Mouse (Mus musculus): ENCODE results near the gene Rfc2. TPM values are rescaled to one million over a fixed set of nuclear protein-coding genes. Genes with fewer than 3 reads are reported as not detected.
A peak's percentile ranks its signal among the peaks of the same experiment; 100 is the strongest.

Gene Rfc2
- polyA plus RNA-seq, 1 experiment from 2014 or later: 228 TPM

DNA sequence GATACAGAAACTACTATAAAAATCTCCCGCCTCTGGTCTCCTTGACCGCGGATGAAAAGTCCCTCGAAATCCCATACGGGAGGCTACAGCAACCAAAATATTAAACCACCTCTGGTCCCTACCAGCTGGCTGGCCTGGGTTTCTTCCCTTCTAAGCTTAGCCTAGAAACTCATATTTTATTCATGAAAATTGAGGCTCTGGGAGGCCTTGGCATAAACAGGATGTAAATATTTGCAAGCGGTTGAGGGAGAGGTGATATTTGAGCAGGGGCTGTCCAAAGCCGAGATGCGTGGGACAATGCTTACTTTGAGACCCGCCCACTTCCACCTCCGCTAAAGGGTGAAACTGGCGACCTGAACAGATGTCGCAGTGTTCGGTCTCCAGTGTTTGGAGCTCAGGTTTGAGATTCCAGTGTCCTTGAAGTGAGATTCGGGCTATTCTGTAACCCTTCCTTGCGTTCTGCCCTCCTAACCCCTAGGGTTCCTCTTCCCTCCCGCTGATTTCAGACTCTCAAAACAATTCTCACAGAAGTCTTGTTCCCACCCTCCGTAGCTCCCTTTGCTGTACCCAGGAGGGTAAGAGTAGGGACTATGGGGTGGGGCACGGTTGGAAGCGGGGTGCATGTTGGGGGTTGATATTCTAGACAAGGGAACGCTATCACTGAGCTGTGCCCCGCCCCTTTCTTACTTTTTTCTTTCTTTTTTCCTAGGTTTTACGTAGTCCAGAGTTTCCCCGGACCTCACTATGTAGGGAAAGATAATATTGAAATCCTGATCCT lies 9.2 kb upstream of the Rfc2 start:
- no peaks in the 10 kb centered on the region for H3K9me3 ChIP-seq (replicated peaks)
- WGBS: 1% methylated on average over 23 of the region's 23 CpGs
- peak overlapping the region; percentile 64 for H3K9ac ChIP-seq
- H3K4me2 ChIP-seq (replicated peaks): peak overlapping the region; percentile 71
- no peaks in the 10 kb centered on the region for H3K27me3 ChIP-seq
- ATAC-seq (ENCODE audit: low FRiP score): peak; percentile 78
- peak overlapping the region; percentile 79 for H3K27ac ChIP-seq
- no peaks in the 10 kb centered on the region for H3K36me3 ChIP-seq
- H3K4me3 ChIP-seq: peak overlapping the region; percentile 43
- H3K4me1 ChIP-seq: peaks cover 15% of the 10 kb centered on the region

DNA sequence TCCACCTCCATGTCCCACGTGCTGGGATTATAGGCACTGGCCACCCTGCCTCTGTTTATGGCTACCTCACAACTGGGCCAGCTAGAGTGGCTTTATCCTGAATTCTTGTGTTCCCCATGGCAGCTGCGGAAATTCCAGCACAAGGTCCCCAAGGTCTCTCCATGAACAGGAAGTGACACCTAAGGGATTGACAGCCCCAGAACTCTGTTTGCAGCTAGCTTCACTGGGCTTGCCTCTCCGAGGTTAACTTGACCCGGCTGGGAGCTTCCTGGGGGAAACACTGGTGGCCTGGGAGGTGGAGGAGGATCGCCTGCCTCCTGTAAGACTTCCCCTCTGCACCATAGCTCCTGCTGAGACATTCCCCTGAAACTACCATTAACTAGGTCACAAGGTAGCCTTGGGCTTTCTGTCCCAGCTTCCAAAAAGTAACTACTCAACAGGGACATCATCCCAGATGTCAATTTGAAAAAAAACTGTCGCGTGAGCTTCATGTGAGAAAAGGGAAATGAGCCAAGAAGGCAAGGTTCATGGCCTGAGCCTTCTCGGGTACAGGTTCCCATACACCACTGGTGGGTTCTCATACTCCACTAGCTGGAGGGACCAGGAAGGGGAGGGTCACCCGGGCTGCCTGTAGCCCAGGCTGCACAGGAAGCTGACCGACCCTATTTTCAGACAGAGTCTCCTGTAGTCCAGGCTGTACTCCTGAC lies 8.5 kb upstream of the Rfc2 start:
- no peak overlapping the region; the same call in 1 of the 2 replicates for H3K9ac ChIP-seq
- peak overlapping the region; percentile 79 for H3K27ac ChIP-seq
- no peaks in the 10 kb centered on the region for H3K27me3 ChIP-seq
- WGBS: 42% methylated on average over 10 of the region's 10 CpGs
- ATAC-seq (ENCODE audit: low FRiP score): no peak
- peak overlapping the region; percentile 71 for H3K4me2 ChIP-seq (replicated peaks)
- H3K4me1 ChIP-seq: peaks cover 15% of the 10 kb centered on the region
- no peaks in the 10 kb centered on the region for H3K36me3 ChIP-seq
- peak overlapping the region; percentile 43 for H3K4me3 ChIP-seq
- no peaks in the 10 kb centered on the region for H3K9me3 ChIP-seq (replicated peaks)

DNA sequence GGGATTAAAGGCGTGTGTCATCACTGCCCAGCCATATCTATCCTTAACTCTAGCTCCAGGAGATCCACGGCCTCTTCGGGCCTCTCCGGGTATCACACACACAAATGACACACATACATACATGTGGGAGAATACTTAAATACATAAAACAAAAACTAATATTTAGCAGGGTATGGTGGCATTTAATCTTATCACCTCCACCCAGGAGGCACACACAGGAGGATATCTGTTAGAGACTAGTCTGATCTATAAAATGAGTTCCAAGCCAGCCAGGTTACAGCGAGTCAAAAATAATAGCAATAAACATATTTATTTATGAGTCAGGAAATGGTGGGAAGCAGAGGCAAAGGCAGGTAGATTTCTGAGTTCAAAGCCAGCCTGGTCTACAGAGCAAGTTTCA lies 5.3 kb upstream of the Rfc2 start:
- Histone ChIP-seq H3K27me3 (no peaks in the 10 kb centered on the region), H3K4me1 (peaks cover 15% of the 10 kb centered on the region), H3K9me3 (replicated peaks) (no peaks in the 10 kb centered on the region), H3K9ac (no peak overlapping the region), H3K27ac (no peak overlapping the region), H3K4me2 (replicated peaks) (no peak overlapping the region), H3K36me3 (no peaks in the 10 kb centered on the region), H3K4me3 (no peak overlapping the region)
- ATAC-seq (ENCODE audit: low FRiP score): no peak
- 94% methylated on average over 5 of the region's 5 CpGs for WGBS

DNA sequence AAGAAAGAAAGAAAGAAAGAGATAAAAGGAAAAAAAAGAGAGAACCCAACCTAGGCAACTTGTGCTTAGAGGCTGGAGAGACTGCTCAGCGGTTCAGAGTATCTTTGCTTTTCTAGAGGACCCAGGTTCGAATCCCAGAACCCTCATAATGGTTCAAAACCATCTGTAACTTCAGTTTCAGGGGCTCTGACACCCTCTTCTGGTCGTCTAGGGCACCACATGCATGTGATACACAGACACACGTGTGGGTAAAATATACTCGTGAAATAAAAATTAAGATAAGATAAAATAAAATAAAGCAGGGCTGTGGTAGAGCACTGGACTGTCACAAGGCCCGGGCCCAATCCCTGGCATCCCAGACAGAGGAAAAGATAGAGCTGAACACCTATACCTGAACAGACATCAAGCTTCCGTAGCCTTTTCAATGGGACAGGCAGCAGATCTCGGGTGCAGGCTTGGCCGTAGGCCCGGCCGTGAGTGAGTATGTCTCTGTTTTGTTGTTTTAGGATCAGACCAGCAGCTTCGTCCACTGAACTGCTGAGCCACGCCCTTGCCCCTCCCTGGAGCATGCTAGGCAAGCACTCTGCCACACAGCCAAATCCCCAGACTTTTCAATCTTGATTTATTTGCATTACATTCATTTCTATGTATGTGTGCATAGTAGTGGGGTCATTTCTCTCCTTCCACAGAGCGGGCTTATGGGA lies 4.5 kb upstream of the Rfc2 start:
- peaks cover 12% of the 10 kb centered on the region for H3K4me1 ChIP-seq
- H3K36me3 ChIP-seq: no peaks in the 10 kb centered on the region
- no peak overlapping the region for H3K9ac ChIP-seq
- H3K4me3 ChIP-seq: no peak overlapping the region
- H3K27ac ChIP-seq: no peak overlapping the region
- no peaks in the 10 kb centered on the region for H3K27me3 ChIP-seq
- no peak for ATAC-seq (ENCODE audit: low FRiP score)
- H3K4me2 ChIP-seq (replicated peaks): no peak overlapping the region
- H3K9me3 ChIP-seq (replicated peaks): no peaks in the 10 kb centered on the region
- 77% methylated on average over 14 of the region's 14 CpGs for WGBS

DNA sequence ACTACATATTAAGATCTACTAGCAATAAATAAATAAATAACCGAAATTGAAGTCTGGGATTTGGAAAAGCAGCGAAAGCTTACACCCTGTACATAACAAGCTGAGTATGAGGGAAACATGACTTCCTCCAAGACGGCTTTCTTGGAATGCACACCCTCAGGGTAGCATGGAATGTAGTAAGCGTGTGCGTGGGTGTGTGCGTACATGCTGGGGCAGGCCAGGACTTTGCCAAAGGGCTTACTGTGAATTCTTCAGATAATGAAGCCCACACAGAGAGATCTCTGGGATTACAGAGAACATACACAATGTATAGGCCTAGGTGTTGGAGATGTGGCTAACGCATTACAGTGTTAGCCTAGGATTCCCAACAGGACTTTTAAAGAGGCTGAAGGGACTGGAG lies 3.6 kb upstream of the Rfc2 start:
- Histone ChIP-seq H3K4me2 (replicated peaks) (no peak overlapping the region), H3K9me3 (replicated peaks) (no peaks in the 10 kb centered on the region), H3K27ac (no peak overlapping the region), H3K36me3 (no peaks in the 10 kb centered on the region), H3K27me3 (no peaks in the 10 kb centered on the region), H3K4me3 (no peak overlapping the region), H3K4me1 (peaks cover 5% of the 10 kb centered on the region), H3K9ac (no peak overlapping the region)
- WGBS: 88% methylated on average over 7 of the region's 7 CpGs
- no peak for ATAC-seq (ENCODE audit: low FRiP score)

DNA sequence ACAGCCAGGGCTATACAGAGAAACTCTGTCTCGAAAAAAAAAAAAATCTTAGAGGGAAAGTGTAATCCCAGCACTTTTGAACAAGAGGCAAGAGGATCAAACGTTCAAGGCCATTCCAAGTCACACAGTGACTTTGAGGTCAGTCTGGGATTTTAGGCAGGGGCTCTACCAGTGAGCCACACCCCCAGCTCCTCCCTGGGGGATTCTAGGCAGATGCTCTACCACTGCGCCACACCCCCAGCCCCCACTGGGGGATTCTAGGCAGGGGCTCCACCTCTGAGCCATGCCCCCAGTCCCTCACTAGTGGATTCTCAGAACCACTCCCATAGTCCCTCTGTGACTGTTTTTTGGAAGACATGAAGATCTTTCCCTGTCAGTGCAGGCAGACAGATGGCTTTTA lies 2.0 kb upstream of the Rfc2 start:
- H3K36me3 ChIP-seq: no peaks in the 10 kb centered on the region
- H3K4me2 ChIP-seq (replicated peaks): no peak overlapping the region
- no peak for ATAC-seq (ENCODE audit: low FRiP score)
- 65% methylated on average over 3 of the region's 3 CpGs for WGBS
- H3K9ac ChIP-seq: no peak overlapping the region
- no peak overlapping the region for H3K4me3 ChIP-seq
- H3K27me3 ChIP-seq: no peaks in the 10 kb centered on the region
- H3K9me3 ChIP-seq (replicated peaks): no peaks in the 10 kb centered on the region
- no peak overlapping the region for H3K27ac ChIP-seq
- H3K4me1 ChIP-seq: peaks cover 10% of the 10 kb centered on the region

DNA sequence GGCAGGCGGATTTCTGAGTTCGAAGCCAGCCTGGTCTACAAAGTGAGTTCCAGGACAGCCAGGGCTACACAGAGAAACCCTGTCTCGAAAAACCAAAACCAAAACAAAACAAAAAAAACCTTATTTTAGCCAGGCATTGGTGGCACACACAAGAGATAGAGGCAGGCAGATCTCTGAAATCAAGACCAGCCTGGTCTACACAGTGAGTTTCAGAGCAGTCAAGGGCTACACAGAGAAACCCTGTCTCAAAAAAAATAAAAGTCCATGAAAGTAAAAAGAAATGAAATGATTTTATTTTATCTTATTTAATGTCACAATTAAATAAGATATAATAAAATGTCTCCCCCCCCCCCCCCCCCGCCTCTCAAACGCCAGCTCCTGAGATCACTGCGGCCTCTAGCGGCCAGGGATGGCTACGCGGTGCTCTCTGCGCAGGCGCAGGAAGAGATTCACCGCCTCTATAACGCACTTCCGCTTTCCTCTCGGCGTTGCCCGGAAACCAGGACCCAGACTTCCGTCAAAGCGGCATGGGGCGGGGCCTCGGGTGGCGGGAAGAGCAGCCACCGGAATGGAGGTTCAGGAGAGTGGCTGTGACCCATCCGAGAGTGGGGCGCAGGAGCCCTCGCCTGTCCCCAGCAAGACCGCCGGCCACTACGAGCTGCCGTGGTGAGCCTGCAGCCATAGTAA lies 1.2 kb downstream of the Rfc2 start:
- H3K4me3 ChIP-seq: peak overlapping the region; percentile 85
- H3K9me3 ChIP-seq (replicated peaks): no peaks in the 10 kb centered on the region
- peaks cover 9% of the 10 kb centered on the region for H3K36me3 ChIP-seq
- peak overlapping the region; percentile 81 for H3K4me2 ChIP-seq (replicated peaks)
- peaks cover 10% of the 10 kb centered on the region for H3K4me1 ChIP-seq
- no peaks in the 10 kb centered on the region for H3K27me3 ChIP-seq
- peak; percentile 95 for ATAC-seq (ENCODE audit: low FRiP score)
- H3K27ac ChIP-seq: no peak overlapping the region
- peak overlapping the region; percentile 85 for H3K9ac ChIP-seq
- WGBS: 8% methylated on average over 28 of the region's 30 CpGs

DNA sequence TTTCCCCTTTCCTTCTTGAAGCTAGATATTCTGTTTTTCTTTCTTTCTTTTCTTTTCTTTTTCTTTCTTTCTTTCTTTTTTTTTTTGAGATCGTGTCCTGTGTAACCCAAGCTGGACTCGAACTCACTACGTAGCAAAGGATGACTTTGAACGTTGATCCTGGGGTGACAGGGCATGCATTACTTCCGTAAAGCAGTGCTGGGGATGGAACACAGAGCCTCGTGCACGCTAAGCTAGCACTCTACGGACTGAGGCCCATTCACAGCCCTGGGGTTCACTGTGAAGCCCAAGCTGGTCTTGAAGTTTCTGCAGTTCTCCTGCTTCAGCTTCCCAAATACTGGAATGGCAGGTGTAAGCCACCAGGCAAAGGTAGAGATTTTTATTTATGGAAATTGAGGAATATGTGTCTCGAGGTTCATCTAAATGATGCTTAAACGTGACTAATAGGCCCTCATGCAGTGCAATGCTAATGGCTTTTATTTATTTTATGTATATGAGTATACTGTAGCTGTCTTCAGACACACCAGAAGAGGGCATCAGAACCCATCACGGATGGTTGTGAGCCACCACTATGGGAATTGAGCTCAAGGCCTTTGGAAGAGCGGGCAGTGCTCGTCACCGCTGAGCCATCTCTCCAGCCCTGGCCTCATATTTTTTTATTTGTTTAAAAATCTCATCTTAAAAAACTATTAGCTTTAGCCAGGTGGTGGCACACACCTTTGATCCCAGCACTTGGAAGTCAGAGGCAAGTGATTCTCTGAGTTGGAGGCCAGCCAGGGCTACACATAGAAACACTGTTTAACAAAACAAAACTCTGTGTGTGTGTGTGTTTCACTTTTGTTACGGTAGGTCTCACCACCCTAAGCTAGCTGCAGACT lies 2.1 kb downstream of the Rfc2 start:
- 33% methylated on average over 15 of the region's 15 CpGs for WGBS
- peak overlapping the region; percentile 85 for H3K9ac ChIP-seq
- ATAC-seq (ENCODE audit: low FRiP score): no peak
- H3K4me1 ChIP-seq: peaks cover 10% of the 10 kb centered on the region
- H3K4me2 ChIP-seq (replicated peaks): peak overlapping the region; percentile 81
- no peak overlapping the region for H3K27ac ChIP-seq
- no peaks in the 10 kb centered on the region for H3K9me3 ChIP-seq (replicated peaks)
- peaks cover 10% of the 10 kb centered on the region for H3K36me3 ChIP-seq
- peak overlapping the region; percentile 85 for H3K4me3 ChIP-seq
- H3K27me3 ChIP-seq: no peaks in the 10 kb centered on the region

DNA sequence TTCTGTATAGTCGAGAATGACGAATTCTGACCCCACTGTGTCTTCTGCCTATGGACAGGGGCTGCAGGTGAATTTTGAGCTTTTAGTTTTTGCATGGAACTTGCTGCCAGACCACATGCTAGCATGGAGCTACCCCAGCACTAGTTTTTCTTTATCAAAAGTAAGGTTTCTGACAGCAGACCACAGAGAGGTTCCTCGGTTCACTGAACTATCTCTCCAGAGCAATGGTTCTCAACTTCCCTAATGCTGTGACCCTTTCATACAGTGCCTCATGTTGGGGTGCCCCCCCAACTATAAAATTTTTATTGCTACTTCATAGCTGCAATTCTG lies 2.7 kb downstream of the Rfc2 start:
- Histone ChIP-seq H3K27me3 (no peaks in the 10 kb centered on the region), H3K4me2 (replicated peaks) (peak overlapping the region; percentile 81), H3K4me1 (peaks cover 10% of the 10 kb centered on the region), H3K9me3 (replicated peaks) (no peaks in the 10 kb centered on the region), H3K9ac (0 out of 2 replicates have a peak overlapping the region, but pooled peaks have one; percentile 85), H3K27ac (no peak overlapping the region), H3K4me3 (no peak overlapping the region), H3K36me3 (peaks cover 16% of the 10 kb centered on the region)
- no peak for ATAC-seq (ENCODE audit: low FRiP score)
- WGBS: 83% methylated on average over 3 of the region's 3 CpGs

DNA sequence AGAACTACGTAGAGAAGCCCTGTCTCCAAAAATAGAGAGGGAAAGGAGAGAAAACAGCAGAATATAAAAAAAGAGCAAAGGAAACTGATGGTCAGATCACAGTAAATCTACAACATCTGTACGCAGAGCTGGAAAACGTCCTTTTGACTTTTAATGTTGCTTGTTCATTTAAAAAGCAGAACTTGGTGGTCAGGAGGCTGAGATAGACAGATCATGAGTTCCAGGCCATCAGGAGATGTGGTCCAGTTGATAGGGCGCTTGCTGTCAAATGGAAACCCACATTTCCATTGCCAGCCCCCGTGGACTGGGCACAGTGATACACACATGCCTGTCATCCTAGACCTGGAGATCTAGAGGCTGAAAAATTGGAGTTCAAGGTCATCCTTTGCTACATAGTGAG lies 3.6 kb downstream of the Rfc2 start:
- 95% methylated on average over 5 of the region's 5 CpGs for WGBS
- peaks cover 10% of the 10 kb centered on the region for H3K4me1 ChIP-seq
- ATAC-seq (ENCODE audit: low FRiP score): no peak

DNA sequence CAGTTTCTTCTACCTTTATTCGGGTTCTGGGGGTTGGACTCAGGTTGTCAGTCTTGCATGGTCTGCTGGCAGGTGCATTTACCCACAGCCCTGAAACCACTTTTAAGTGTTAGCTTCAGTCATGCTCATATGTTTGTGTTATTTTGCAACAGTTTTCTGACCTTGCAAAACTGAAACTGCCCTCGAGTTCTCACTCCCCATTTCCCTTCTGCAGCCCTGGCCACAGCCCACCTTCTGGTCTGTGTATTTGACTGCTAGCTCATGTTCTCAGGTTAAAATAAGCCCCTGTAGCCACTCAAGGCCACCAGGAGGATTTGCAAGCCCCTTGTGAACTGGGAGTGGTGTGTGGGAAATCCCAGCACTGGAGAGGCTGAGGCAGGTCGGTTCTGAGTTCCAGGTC lies 8.7 kb downstream of the Rfc2 start:
- Histone ChIP-seq H3K9me3 (replicated peaks) (no peaks in the 10 kb centered on the region), H3K27ac (no peak overlapping the region), H3K9ac (no peak overlapping the region), H3K4me1 (no peaks in the 10 kb centered on the region), H3K36me3 (peaks cover 60% of the 10 kb centered on the region), H3K4me2 (replicated peaks) (no peak overlapping the region), H3K27me3 (no peaks in the 10 kb centered on the region), H3K4me3 (no peak overlapping the region)
- ATAC-seq (ENCODE audit: low FRiP score): no peak
- 92% methylated on average over 3 of the region's 3 CpGs for WGBS

More for the DNA sequence above, 3.6 kb downstream of the Rfc2 start:
- no peak overlapping the region for H3K9ac ChIP-seq
- peaks cover 17% of the 10 kb centered on the region for H3K36me3 ChIP-seq
- no peak overlapping the region for H3K4me2 ChIP-seq (replicated peaks)
- no peak overlapping the region for H3K27ac ChIP-seq
- H3K9me3 ChIP-seq (replicated peaks): no peaks in the 10 kb centered on the region
- no peak overlapping the region for H3K4me3 ChIP-seq
- H3K27me3 ChIP-seq: no peaks in the 10 kb centered on the region
